Mouse (Mus musculus): Measurements from ENCODE around the gene Cldn14.

Cldn14 gene

DNA sequence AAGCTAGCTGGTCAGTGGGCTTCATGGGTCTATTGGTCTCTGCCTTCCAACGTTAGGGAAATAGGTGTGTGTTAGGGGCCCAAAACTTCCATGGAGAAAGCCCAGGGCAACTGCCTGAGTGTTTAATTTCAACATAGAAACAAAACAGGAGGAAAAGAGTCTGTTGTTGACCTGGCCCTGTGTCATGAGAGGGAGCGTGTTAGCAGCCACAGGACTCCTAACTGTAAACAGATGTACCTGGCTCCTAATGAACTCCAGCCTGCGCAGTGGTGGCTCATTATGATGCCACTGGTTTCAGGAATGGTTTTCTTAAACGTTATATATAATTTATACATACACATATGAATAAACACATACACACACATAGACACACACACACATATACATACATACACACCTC lies 68.7 kb downstream of the Cldn14 start:
- POLR2A ChIA-PET, result interaction anchor here in 1 of 4 experiments (1.1 to 1.4 kb wide), 2 partner anchors 17 to 127 kb away, joined by 3 read pairs; no protein-coding TSS in a partner anchor

DNA sequence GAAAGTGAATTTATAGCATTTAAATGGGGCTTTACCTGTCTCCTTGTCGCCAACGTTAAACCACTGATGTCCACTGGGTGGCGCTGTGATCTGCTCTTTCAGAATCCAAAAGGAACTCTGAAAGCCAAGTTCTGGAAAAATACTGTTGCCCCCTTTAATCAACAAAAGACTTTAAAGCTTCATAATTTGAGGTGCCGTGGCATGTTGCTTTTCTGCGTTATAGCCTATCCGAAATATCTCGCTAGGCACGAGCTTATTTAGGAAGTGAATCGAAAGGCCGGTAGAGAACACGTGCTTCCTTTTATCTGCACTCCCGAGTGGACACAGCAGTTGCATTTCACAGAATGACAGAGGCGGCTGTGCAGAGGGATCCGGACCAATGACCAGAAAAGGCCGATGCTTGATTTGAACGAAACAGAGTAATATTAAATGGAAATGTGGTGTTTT lies 70.2 kb downstream of the Cldn14 start:
- POLR2A ChIA-PET, result interaction anchor here in 2 of 4 experiments (0.6 to 1.6 kb wide), 6 partner anchors 22 to 143 kb away, joined by 3 to 5 read pairs (median 3); no protein-coding TSS in a partner anchor
- CTCF ChIA-PET, result interaction anchor here (0.6 to 1.8 kb wide), 20 partner anchors 9 to 139 kb away, joined by 3 to 10 read pairs (median 3); no protein-coding TSS in a partner anchor

More for the DNA sequence above, 68.7 kb downstream of the Cldn14 start:
- CTCF ChIA-PET, result interaction anchor here in 1 of 4 experiments (1.0 kb wide), 1 partner anchor 9 kb away, joined by 3 read pairs; no protein-coding TSS in a partner anchor

- ChIA-PET CTCF (interaction anchor here (0.6 to 1.4 kb wide), 7 partner anchors 13 to 356 kb away, joined by 3 to 4 read pairs (median 3); no protein-coding TSS in a partner anchor), POLR2A (interaction anchor here in 2 of 4 experiments (0.6 to 2.0 kb wide), 12 partner anchors 8 to 134 kb away, joined by 3 to 6 read pairs (median 4); no protein-coding TSS in a partner anchor)
Observed at GRCm38 (mm10) chr16:93935009-93935408, 73.6 kb downstream of the Cldn14 start.

DNA sequence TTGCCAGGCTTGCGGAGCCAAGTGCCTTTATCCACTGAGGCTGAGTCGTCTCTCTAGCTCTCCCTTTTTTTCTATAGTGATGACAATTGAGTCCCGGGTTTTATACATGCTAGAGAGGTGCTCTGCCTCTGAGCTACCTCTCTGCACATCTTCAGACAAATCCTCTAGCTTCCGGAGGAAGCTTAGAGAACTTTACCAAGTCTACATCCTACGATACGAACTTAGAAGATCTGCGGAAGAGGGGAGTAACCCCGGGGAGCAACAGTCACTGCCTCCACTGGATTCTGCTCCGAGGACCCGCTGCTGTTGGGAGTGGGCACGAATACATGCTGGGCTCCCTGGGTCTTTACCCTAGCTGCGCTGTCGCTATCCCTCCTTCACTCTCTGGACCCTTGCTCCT lies 74.0 kb downstream of the Cldn14 start:
- POLR2A ChIA-PET, result interaction anchor here in 2 of 4 experiments (0.6 to 2.0 kb wide), 15 partner anchors 10 to 326 kb away, joined by 3 to 6 read pairs (median 4); partner anchors contain the start of gene Chaf1b (in 1 of the 2)
- CTCF ChIA-PET, result interaction anchor here in 3 of 4 experiments (0.8 to 1.4 kb wide), 5 partner anchors 17 to 85 kb away, joined by 3 to 4 read pairs (median 3); no protein-coding TSS in a partner anchor

GRCm38 (mm10) chr16:93932185-93933168 lies 76.2 kb downstream of the Cldn14 start:
- ChIA-PET CTCF (no interaction called here), POLR2A (interaction anchor here in 1 of 4 experiments (0.8 to 1.8 kb wide), 3 partner anchors 11 to 49 kb away, joined by 3 to 5 read pairs (median 4); partner anchors contain the start of gene Chaf1b)

DNA sequence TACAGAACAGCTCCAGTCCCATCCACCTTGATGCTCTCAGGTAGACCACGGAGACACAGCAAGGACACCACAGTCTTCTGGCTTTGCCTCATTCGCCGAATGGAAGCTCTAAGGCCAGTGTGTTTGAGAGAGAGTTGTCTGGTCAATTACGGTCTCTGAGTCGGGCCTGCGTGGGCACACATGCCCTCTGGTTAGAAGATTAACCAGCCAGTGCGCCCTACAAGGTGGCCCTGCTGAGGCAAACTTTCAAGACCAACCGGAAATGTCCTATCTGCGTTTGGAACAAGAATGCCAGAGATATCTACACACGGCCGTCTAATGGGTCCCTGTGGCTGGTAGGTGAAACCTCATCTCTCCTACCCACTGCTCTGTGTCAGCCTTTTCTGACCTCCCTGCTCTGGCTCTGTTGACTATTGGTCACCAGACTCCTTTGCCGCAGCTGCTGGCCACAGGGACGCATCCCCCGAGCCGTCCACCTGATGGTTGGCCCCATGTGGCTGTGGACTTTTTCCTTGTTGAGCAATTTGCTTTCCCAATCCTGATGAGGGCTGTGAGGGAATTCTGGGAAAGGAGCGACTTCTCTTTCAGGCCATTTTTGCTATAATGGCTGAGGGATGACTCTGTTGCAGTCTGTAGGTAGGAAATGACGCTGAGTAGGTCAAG lies 79.1 kb downstream of the Cldn14 start:
- ChIA-PET CTCF (interaction anchor here in 2 of 4 experiments (0.9 to 1.1 kb wide), 2 partner anchors 9 kb away, joined by 3 to 4 read pairs; no protein-coding TSS in a partner anchor), POLR2A (interaction anchor here in 1 of 4 experiments (0.6 to 1.4 kb wide), 5 partner anchors 15 to 250 kb away, joined by 3 to 4 read pairs (median 3); no protein-coding TSS in a partner anchor)

DNA sequence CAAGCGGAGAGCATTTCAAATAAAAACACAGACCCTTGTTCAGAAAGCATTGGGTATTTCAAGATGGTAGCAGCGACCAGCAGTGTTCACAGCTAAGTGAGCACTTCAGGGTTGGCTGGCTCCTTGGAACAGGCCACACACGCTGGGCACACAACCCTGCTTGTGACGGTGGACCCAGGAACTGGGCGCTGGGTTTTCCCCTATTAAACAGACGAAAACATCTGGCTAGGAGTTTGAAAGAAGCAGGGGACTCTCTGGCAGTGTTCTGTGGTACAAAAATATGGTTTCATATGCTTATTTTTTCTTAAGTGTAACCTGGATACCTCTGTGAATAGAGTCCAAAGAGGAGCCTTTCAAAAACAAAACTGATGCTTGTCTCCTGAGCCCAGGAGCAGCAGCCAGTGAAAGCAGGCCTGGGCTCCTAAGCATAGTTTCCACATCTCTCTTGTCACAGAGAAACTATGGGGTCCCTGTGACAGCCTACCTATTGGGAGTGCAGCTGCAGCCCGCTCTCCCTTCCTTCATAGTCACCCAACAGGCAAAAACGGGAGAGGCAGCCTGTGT lies 82.9 kb downstream of the Cldn14 start:
- POLR2A ChIA-PET, result interaction anchor here in 1 of 4 experiments (0.7 to 1.9 kb wide), 10 partner anchors 8 to 910 kb away, joined by 3 to 6 read pairs (median 4); partner anchors contain the start of gene Morc3

GRCm38 (mm10) chr16:93923788-93924187 lies 84.8 kb downstream of the Cldn14 start:
- POLR2A ChIA-PET, result interaction anchor here in 2 of 4 experiments (0.6 to 1.9 kb wide), 9 partner anchors 10 to 197 kb away, joined by 3 to 6 read pairs (median 4); partner anchors contain the start of gene Chaf1b (in 1 of the 2)
- CTCF ChIA-PET, result no interaction called here

More for the DNA sequence above, 82.9 kb downstream of the Cldn14 start:
- CTCF ChIA-PET, result interaction anchor here in 2 of 4 experiments (0.8 to 1.7 kb wide), 4 partner anchors 10 to 143 kb away, joined by 3 to 5 read pairs (median 4); no protein-coding TSS in a partner anchor

GRCm38 (mm10) chr16:93922835-93923389 lies 85.7 kb downstream of the Cldn14 start:
- ChIA-PET CTCF (interaction anchor here in 2 of 4 experiments (0.7 to 1.2 kb wide), 4 partner anchors 106 to 912 kb away, joined by 3 to 7 read pairs (median 3); no protein-coding TSS in a partner anchor), POLR2A (interaction anchor here in 2 of 4 experiments (0.5 to 1.6 kb wide), 13 partner anchors 12 to 646 kb away, joined by 3 to 7 read pairs (median 4); no protein-coding TSS in a partner anchor)

DNA sequence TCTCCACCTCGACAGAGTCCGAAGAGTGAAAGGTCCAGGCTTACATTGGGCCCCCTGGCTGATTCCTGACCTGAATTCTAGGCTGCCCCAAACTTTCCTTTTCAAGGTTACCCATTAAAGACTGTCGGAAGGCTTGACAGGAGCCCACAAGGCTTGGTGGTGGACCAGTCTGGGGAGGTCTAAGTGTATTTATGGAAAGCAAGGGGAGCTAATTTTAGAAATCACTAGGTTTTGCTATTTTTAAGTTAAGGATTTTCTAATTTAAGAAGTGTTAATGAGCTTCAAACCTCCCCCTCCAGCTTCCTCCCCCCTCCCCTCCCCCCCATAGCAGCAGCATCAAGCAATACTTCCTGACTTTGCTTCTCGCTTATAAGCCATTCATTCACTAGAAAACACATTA lies 88.0 kb downstream of the Cldn14 start:
- ChIA-PET POLR2A (interaction anchor here in 1 of 4 experiments (0.8 to 0.9 kb wide), 2 partner anchors 36 to 55 kb away, joined by 3 to 4 read pairs; partner anchors contain the start of gene Chaf1b), CTCF (interaction anchor here in 3 of 4 experiments (0.6 to 3.0 kb wide), 5 partner anchors 14 to 239 kb away, joined by 3 to 9 read pairs (median 4); no protein-coding TSS in a partner anchor)

DNA sequence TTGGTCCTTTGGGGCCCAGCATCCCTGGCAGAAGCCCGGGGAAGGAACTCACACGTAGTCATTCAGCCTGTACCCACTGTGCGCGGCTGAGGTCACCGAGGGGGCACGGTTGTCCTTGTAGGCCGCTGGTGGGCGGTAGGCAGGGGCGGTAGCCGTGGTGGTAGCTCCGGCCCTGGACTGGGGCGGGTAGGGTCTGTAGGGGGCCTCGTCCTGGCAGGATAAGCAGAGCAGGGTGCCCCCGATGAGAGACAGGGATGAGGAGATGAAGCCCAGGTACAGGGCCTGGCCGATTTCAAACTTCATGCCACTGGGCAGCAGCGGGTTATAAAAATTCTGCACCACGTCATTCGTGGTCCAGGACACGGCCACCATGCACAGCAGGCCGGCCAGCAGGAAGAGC lies 89.4 kb downstream of the Cldn14 start:
- CTCF ChIA-PET, result interaction anchor here (0.6 to 5.8 kb wide), 22 partner anchors 11 to 530 kb away, joined by 3 to 50 read pairs (median 4); partner anchors contain the start of genes Hlcs (in 1 of the 4) and Morc3 (in 1 of the 4)
- POLR2A ChIA-PET, result interaction anchor here in 2 of 4 experiments (1.1 to 2.2 kb wide), 10 partner anchors 12 to 109 kb away, joined by 3 to 15 read pairs (median 4); partner anchors contain the start of gene Chaf1b (in 2 of the 2)

- POLR2A ChIA-PET, result interaction anchor here in 3 of 4 experiments (0.5 to 2.2 kb wide), 18 partner anchors 11 to 634 kb away, joined by 3 to 15 read pairs (median 4); partner anchors contain the start of gene Chaf1b (in 2 of the 3)
Observed at GRCm38 (mm10) chr16:93918679-93919060, 90.0 kb downstream of the Cldn14 start.

GRCm38 (mm10) chr16:93917712-93918678 lies 90.6 kb downstream of the Cldn14 start:
- ChIA-PET CTCF (interaction anchor here (0.6 to 5.8 kb wide), 31 partner anchors 10 to 1829 kb away, joined by 3 to 50 read pairs (median 4); partner anchors contain the start of genes Hlcs (in 1 of the 4) and Morc3 (in 1 of the 4)), POLR2A (interaction anchor here in 3 of 4 experiments (0.5 to 2.2 kb wide), 19 partner anchors 10 to 634 kb away, joined by 3 to 15 read pairs (median 3); partner anchors contain the start of gene Chaf1b (in 2 of the 3))

More at GRCm38 (mm10) chr16:93918679-93919060, 90.0 kb downstream of the Cldn14 start:
- CTCF ChIA-PET, result interaction anchor here (0.6 to 5.8 kb wide), 28 partner anchors 11 to 531 kb away, joined by 3 to 50 read pairs (median 4); partner anchors contain the start of genes Hlcs (in 1 of the 4) and Morc3 (in 1 of the 4)

DNA sequence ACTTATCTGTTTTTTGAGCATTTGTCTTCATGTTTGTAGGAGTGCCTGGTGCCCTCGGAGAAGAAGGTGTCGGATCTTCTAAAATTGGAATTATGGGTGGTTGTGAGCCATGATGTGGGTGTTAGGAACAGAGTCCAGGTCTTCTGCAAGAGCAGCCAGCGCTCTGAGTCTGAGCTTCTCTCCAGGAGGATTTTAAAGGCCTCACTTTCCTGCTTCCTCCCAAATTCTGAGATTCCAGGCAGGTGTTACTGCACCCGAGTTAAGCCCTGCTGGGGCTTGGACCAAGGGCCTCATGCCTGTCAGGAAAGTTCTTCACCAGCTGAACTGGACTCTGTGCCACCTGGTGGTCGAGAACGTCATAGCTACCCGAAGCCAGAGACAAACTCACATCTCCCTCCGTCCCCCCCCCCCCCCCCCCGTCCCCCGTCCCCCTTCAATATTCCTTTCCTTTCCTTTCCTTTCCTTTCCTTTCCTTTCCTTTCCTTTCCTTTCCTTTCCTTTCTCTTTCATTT lies 93.2 kb downstream of the Cldn14 start:
- POLR2A ChIA-PET, result interaction anchor here in 3 of 4 experiments (0.7 to 1.8 kb wide), 15 partner anchors 8 to 229 kb away, joined by 3 to 6 read pairs (median 3); partner anchors contain the start of gene Morc3 (in 1 of the 3)
- CTCF ChIA-PET, result interaction anchor here (0.5 to 5.8 kb wide), 34 partner anchors 9 to 454 kb away, joined by 3 to 50 read pairs (median 5); partner anchors contain the start of genes Chaf1b (in 1 of the 4) and Dop1b (in 1 of the 4)

Data from embryonic stem cell, embryonic (primary cell).